Mouse (Mus musculus): ENCODE measurements around the gene Rbl2. TPM values are rescaled to one million over a fixed set of nuclear protein-coding genes. Genes with fewer than 3 reads are reported as not detected.

Gene Rbl2
- polyA plus RNA-seq, 1 experiment = 54.7 TPM

DNA sequence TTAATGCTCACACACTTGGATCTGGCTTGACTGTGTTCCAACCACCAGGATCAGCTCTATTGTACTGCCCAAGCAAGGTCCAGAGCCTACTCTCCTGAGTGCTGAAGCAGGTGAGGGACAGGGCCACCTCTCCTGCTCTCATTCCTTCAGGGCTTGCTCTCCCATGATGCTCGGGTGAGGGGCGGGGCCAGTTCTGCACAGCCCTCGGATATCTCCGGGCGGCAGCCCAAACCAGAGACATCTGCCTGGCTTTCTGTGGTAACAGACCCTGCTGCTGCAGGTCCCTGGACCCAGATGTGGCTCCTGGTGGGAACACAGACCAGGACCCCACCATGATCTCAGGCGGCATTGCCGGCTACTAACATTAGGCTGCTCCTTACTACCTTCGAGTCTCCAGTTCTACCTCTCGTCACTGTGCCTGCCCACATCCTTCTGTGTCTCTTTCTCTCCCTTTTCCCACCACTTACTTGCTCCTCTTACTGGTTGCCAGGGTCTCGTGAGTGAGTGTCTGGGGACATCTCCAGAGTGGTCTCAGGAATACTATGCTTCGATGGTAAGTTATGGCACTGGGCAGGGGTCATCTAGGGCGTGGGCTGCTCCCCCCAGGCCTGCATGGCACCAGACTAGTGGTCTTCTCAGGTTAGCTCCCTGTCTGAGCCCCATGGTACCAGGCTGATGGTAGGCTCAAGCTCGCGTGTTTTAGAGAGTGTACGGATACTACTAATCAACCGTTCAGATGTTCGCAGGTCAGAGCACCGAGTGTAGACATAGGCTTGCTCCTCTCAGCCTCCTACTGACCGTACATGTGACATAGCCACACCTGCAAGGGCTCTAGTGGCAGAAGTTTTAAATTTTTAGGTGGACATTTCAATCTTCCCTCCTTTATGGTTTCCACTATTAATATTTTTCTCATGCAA lies 9.0 kb upstream of the Rbl2 start:
- H3K4me3 ChIP-seq (ENCODE audit: insufficient read depth, low read length) = no peak overlapping the region
- H3K27ac ChIP-seq (ENCODE audit: insufficient read depth, low read depth, low read length) = no peak overlapping the region
- TF ChIP-seq CTCF (IDR thresholded peaks at IDR 0.05; ENCODE audit: low read depth, low read length) (no peak), POLR2A (IDR thresholded peaks at IDR 0.05; ENCODE audit: borderline replicate concordance, low read depth, low read length) (no peak)
- H3K4me1 ChIP-seq (ENCODE audit: control insufficient read depth, insufficient read depth, low read length) = peaks cover 7% of the 10 kb centered on the region; the same call in 1 of the 2 replicates

DNA sequence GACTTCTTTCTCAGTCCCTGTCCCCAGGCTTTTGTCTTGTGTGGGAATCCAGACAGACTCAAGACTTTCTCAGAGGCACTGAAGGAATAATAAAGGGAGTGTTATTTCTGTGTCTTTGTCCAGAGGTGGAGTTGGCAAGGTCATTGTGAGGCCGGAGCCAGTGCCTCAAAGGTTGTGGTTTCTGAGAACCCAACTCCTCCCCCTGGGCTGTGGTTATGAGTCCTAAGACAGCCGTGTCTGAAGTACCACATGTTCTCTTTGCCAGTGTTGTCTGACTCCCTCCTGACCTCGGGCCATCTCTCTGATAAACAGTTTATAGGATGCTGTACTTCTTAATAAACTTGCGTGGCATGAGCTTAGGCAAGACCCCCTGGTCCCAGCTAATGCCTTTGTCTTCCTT lies 4.7 kb upstream of the Rbl2 start:
- peaks cover 10% of the 10 kb centered on the region; the same call in 1 of the 2 replicates for H3K4me1 ChIP-seq (ENCODE audit: control insufficient read depth, insufficient read depth, low read length)
- no peak overlapping the region for H3K4me3 ChIP-seq (ENCODE audit: insufficient read depth, low read length)
- no peak overlapping the region for H3K27ac ChIP-seq (ENCODE audit: insufficient read depth, low read depth, low read length)
- TF ChIP-seq POLR2A (IDR thresholded peaks at IDR 0.05; ENCODE audit: borderline replicate concordance, low read depth, low read length) (no peak), CTCF (IDR thresholded peaks at IDR 0.05; ENCODE audit: low read depth, low read length) (no peak)

DNA sequence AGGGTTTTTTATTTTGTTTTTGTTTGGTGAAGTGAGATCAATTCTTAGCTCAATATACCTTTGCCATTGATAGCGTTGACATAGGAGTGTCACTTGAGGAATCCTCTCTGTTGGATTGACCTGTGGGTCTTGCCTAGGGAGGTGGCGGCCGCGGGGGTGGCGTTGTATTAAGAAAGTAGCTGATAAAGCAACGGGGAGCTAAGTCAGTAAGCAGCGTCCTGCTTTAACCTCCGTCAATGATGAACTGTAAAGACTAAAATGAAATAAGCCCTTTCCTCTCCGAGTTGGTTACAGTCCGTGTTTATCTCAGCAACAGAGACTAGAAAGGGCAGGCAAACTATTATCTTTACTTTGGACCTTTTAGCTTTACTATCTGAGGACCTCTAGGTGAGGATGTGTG lies 450 bp upstream of the Rbl2 start:
- H3K27ac ChIP-seq (ENCODE audit: insufficient read depth, low read depth, low read length) = no peak overlapping the region
- peaks cover 16% of the 10 kb centered on the region for H3K4me1 ChIP-seq (ENCODE audit: control insufficient read depth, insufficient read depth, low read length)
- TF ChIP-seq POLR2A (IDR thresholded peaks at IDR 0.05; ENCODE audit: borderline replicate concordance, low read depth, low read length) (no peak), CTCF (IDR thresholded peaks at IDR 0.05; ENCODE audit: low read depth, low read length) (no peak)
- H3K4me3 ChIP-seq (ENCODE audit: insufficient read depth, low read length) = peak overlapping the region; percentile 85

DNA sequence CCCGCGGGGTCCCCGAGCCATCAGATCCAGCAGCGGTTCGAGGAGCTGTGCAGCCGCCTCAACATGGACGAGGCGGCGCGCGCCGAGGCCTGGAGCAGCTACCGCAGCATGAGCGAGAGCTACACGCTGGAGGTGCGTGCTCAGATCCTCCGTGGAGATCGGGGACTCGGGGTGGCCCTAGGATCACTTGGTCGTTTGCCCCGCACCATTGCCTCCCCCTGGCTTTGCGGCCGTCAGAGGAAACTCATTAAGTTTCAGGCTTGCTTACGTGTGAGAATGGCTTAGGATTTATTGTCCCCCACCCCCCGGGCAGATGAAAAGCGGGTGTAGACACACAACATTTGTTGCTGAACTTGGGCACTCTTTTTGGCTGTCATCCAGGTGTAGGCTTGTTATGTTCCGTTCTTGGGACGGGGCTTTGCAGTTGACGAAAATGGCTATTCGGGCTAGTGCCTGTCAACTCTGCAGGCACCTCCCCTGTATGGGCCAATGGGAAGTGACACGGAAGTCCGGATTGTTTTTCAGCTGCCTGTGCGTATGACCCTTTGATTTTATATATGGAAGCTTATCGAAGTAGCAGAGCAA lies 510 bp downstream of the Rbl2 start:
- Histone ChIP-seq H3K27ac (ENCODE audit: insufficient read depth, low read depth, low read length) (peak overlapping the region; percentile 70), H3K4me1 (ENCODE audit: control insufficient read depth, insufficient read depth, low read length) (peaks cover 11% of the 10 kb centered on the region), H3K4me3 (ENCODE audit: insufficient read depth, low read length) (peak overlapping the region; percentile 85)
- TF ChIP-seq CTCF (IDR thresholded peaks at IDR 0.05; ENCODE audit: low read depth, low read length) (no peak), POLR2A (IDR thresholded peaks at IDR 0.05; ENCODE audit: borderline replicate concordance, low read depth, low read length) (no peak)

DNA sequence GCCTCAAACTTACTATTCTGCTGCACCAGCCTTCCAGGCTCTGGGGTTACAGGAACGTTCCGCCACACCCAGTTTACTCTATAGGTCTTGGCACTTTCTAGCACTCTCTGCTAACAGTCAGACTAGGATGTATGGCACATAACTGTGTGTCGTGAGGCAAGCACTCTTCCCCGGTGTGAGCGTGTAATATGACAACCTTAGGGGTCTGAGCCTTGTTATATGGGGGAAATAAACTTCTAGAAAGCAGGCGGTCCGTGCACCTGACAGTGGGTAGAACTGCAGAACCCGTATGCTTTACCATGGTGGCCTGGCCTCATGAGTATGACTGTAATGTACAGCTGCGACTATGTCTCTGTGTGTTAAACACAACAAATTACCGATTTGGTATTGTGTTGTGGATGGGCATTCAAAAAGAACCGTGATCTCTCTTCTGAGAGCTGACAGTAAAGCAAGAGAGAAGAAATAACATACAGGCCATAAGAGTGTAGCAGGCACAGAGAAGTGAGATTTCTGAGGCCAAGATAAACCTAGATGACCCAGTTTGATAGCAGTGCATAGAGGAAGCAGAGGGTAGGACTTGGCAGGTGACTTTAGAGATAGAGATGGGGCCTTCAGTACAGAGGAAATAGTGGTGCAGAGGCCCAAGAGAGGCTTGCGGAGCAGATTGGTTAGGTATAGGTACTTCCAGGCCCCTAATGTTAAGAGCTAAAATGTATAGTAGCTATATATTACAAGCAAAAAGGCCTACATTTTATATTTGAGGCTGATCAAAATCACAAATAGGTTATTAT lies 7.4 kb downstream of the Rbl2 start:
- H3K4me3 ChIP-seq (ENCODE audit: insufficient read depth, low read length) = no peak overlapping the region
- peaks cover 10% of the 10 kb centered on the region for H3K4me1 ChIP-seq (ENCODE audit: control insufficient read depth, insufficient read depth, low read length)
- H3K27ac ChIP-seq (ENCODE audit: insufficient read depth, low read depth, low read length) = no peak overlapping the region
- TF ChIP-seq POLR2A (IDR thresholded peaks at IDR 0.05; ENCODE audit: borderline replicate concordance, low read depth, low read length) = no peak
- no peak for TF ChIP-seq CTCF (IDR thresholded peaks at IDR 0.05; ENCODE audit: low read depth, low read length)

DNA sequence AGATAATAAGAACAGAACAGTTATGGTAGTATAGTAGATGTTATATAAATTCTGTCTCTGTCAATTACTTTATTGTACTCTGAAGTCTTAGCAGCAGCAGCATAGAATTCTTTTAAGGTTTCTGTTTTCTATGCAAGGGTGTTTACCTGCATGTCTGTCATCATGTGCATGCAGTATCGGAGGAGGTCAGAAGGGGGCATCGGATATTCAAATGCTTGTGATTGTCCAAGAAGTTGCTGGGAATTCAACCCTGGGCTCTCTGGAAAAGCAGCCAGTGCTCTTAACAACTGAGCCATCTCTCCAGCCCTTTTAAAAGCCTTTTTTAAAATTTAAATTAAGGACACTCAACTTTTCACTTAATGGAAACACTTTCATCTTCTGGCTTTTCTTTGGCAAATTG lies 9.8 kb downstream of the Rbl2 start:
- H3K4me1 ChIP-seq (ENCODE audit: control insufficient read depth, insufficient read depth, low read length) = peaks cover 18% of the 10 kb centered on the region
- H3K4me3 ChIP-seq (ENCODE audit: insufficient read depth, low read length) = no peak overlapping the region
- no peak for TF ChIP-seq CTCF (IDR thresholded peaks at IDR 0.05; ENCODE audit: low read depth, low read length)
- TF ChIP-seq POLR2A (IDR thresholded peaks at IDR 0.05; ENCODE audit: borderline replicate concordance, low read depth, low read length) = no peak
- no peak overlapping the region for H3K27ac ChIP-seq (ENCODE audit: insufficient read depth, low read depth, low read length)

DNA sequence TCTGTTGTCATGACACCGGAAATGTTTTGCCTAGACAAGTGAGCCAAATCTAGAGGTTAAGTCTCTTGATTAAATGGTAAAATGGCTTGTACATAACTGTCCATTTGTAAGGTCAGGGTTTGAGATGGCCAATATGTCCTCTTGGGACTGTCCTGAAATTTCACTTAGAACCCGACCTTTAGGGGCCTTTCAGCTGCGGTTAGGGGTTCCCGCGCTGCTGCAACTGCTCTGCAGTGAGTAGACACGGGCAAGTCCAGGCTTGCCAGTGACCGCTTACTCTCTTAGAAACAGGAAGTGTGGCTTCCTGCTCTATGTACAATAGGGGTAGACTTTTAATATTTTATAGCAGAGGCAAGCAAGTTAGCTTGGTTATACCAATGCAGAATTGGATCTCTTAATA lies 12.1 kb downstream of the Rbl2 start:
- TF ChIP-seq POLR2A (IDR thresholded peaks at IDR 0.05; ENCODE audit: borderline replicate concordance, low read depth, low read length) (no peak), CTCF (IDR thresholded peaks at IDR 0.05; ENCODE audit: low read depth, low read length) (no peak)
- no peak overlapping the region for H3K4me3 ChIP-seq (ENCODE audit: insufficient read depth, low read length)

DNA sequence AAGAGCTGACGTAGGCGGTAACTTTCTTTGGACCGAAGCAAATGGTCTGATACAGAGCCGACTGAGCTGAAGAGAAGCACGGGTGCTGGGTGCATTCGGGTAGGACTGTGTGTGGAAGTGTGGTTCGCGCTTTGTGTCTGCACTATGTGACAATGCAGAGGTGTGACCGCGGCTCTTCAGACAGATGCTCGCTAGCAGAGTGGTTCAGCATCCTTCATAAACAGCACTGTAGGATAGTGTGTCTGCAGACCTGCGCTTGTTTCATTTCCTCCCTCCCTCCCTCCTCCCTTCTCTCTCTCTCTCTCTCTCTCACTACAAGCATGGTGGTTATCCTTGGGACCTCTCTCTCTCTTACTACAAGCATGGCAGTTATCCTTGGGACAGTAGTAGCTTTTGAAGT lies 12.6 kb downstream of the Rbl2 start:
- Histone ChIP-seq H3K4me3 (ENCODE audit: insufficient read depth, low read length) (peak overlapping the region; percentile 21; the same call in 1 of the 2 replicates), H3K4me1 (ENCODE audit: control insufficient read depth, insufficient read depth, low read length) (peaks cover 18% of the 10 kb centered on the region), H3K27ac (ENCODE audit: insufficient read depth, low read depth, low read length) (peak overlapping the region; percentile 72)
- TF ChIP-seq CTCF (IDR thresholded peaks at IDR 0.05; ENCODE audit: low read depth, low read length) (no peak), POLR2A (IDR thresholded peaks at IDR 0.05; ENCODE audit: borderline replicate concordance, low read depth, low read length) (no peak)

More for the DNA sequence above, 12.1 kb downstream of the Rbl2 start:
- peak overlapping the region; percentile 91 for H3K27ac ChIP-seq (ENCODE audit: insufficient read depth, low read depth, low read length)
- peaks cover 18% of the 10 kb centered on the region for H3K4me1 ChIP-seq (ENCODE audit: control insufficient read depth, insufficient read depth, low read length)

DNA sequence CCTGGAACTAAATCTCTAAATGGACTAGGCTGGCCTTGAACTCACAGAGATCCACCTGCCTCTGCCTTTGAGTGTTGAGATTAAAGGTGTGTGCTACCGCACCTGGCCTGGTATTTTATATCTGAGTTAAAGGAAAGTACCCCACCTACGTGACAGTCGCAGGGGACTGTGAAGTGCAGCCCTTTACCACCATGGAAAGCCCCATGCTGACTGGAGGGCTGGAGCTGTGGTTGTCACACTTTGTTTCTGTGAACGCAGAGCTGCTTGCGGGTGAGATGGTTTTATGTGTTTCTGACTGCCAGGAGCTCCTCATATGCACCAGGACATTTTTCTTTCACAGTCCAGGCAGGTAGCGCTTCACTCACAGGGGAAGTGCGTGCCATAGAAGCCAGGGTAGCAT lies 18.6 kb downstream of the Rbl2 start:
- Histone ChIP-seq H3K27ac (ENCODE audit: insufficient read depth, low read depth, low read length) (no peak overlapping the region), H3K4me3 (ENCODE audit: insufficient read depth, low read length) (no peak overlapping the region)
- TF ChIP-seq POLR2A (IDR thresholded peaks at IDR 0.05; ENCODE audit: borderline replicate concordance, low read depth, low read length) (no peak), CTCF (IDR thresholded peaks at IDR 0.05; ENCODE audit: low read depth, low read length) (no peak)

More for the DNA sequence above, 18.6 kb downstream of the Rbl2 start:
- 0 out of 2 replicates have a peak, but pooled peaks cover under 1% of the 10 kb centered on the region for H3K4me1 ChIP-seq (ENCODE audit: control insufficient read depth, insufficient read depth, low read length)
